Mouse (Mus musculus) neural tube, embryonic 11.5 days (tissue): ENCODE data around the gene Chad. TPM values are rescaled to one million over a fixed set of nuclear protein-coding genes. Genes with fewer than 3 reads are reported as not detected.

Source experiments
- ATAC-seq: fragments of 200-750 bp; cut with Nextera tagmentation; 2 replicates; pipeline ENCODE4 v1.8.0; 2017; ENCODE audit warnings: moderate number of reproducible peaks, mild to moderate bottlenecking, moderate TSS enrichment, moderate library complexity; ENCODE audit not compliant: insufficient read depth, low FRiP score, low TSS enrichment
- DNase-seq: peaks from one replicate; pipeline ENCODE4 v3.0.0-alpha.2; 2015; ENCODE audit warnings: low spot score
- H3K27ac ChIP-seq: fragments of 300-500 bp; sonication (generic); 2 replicates; pipeline ENCODE4 v1.5.1; 2014; ENCODE audit warnings: low read depth, mild to moderate bottlenecking, low read length
- H3K27me3 ChIP-seq: fragments of 300-500 bp; sonication (generic); 2 replicates; pipeline ENCODE4 v1.6.1; 2014; ENCODE audit warnings: mild to moderate bottlenecking, low read length, mixed read lengths; ENCODE audit not compliant: control insufficient read depth, insufficient read depth
- H3K36me3 ChIP-seq: fragments of 300-500 bp; sonication (generic); 2 replicates; pipeline ENCODE4 v1.6.1; 2014; ENCODE audit warnings: mild to moderate bottlenecking, low read length, moderate library complexity, mixed read lengths; ENCODE audit not compliant: control insufficient read depth, insufficient read depth
- H3K4me1 ChIP-seq: fragments of 300-500 bp; sonication (generic); 2 replicates; pipeline ENCODE4 v1.6.1; 2014; ENCODE audit warnings: low read length, mixed read lengths; ENCODE audit not compliant: control insufficient read depth, insufficient read depth
- H3K4me2 ChIP-seq: fragments of 300-500 bp; sonication (generic); 2 replicates; pipeline ENCODE4 v1.6.1; 2014; ENCODE audit warnings: low read depth, mild to moderate bottlenecking, moderate library complexity
- H3K4me3 ChIP-seq: fragments of 300-500 bp; sonication (generic); 2 replicates; pipeline ENCODE4 v1.5.1; 2014; ENCODE audit warnings: low read depth, low read length
- H3K9ac ChIP-seq: fragments of 300-500 bp; sonication (generic); 2 replicates; pipeline ENCODE4 v1.6.1; 2014; ENCODE audit warnings: mild to moderate bottlenecking, low read length
- H3K9me3 ChIP-seq: fragments of 300-500 bp; sonication (generic); 2 replicates; pipeline ENCODE4 v1.6.1; 2016; ENCODE audit warnings: low read length; ENCODE audit not compliant: control insufficient read depth
- WGBS: fragments of 180-500 bp; shearing (Covaris S2); extraction: QIAGEN DNeasy Blood & Tissue Kit; methylation state at CpG from one replicate; pipeline ENCODE4 v1.1.7; 2014; 5-methylcytosine and 5-hydroxymethylcytosine counted together
- polyA plus RNA-seq: library from polyadenylated mRNA; unstranded; fragments of >200 nt; fragmentation: Nextera tagmentation; extraction: Ambion mirVana; gene quantifications from 2 replicates; pipeline ENCODE4 v1.2.1, GENCODE M21; 2014

Chad gene
- polyA plus RNA-seq, 1 experiment from 2014 or later = 0.53 TPM

DNA sequence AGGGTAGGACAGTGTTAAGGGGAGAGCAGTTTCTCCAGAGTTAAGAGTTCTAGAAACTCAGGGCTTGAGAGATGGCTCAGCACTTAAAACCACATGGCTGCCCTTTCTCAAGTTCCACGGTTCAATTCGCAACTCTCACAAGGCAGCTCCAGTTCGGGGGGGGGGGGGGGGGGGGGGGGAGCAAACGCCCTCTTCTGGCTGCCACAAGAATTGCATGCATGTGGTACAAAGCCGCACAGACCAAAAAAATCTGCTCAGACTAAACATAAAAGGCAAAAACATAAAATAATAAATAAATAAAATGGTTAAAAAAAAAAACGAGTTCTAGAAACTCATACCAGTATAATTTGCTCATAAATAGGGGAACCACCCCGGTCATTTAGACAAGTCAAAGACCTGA, 9.7 kb downstream of the Chad start:
- DNase-seq (no peak), ATAC-seq (no peak)
- no peak overlapping the region for H3K4me3 ChIP-seq
- WGBS = 27% methylated on average over 6 of the region's 7 CpGs
- no peak overlapping the region for H3K27ac ChIP-seq
- H3K9ac ChIP-seq = no peak overlapping the region
- H3K27me3 ChIP-seq = no peaks in the 10 kb centered on the region
- H3K36me3 ChIP-seq = no peaks in the 10 kb centered on the region
- H3K4me2 ChIP-seq = no peak overlapping the region
- no peaks in the 10 kb centered on the region; the same call in 1 of the 2 replicates for H3K4me1 ChIP-seq
- H3K9me3 ChIP-seq = no peaks in the 10 kb centered on the region

DNA sequence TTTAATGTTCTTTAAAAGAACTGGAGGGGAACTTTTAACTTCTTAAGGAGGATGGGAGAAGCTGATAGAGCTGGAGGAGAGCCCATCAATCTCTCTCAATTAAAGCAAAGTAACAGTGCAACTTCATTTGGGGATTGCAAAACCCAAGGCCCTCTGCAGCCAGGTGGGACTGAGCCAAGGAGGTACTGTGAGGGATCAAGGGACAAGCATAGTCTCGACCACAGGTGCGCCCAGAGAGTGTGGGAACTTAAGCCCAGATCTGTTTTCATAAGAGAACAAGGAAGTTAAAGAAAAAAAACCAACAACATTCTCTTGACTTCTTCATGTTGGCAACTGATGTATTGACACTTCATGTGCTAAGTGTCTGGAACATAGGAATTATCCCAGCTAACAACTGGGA, 10.2 kb downstream of the Chad start:
- Histone ChIP-seq H3K4me3 (no peak overlapping the region), H3K4me1 (no peaks in the 10 kb centered on the region; the same call in 1 of the 2 replicates), H3K4me2 (no peak overlapping the region), H3K36me3 (no peaks in the 10 kb centered on the region), H3K9ac (no peak overlapping the region), H3K27ac (no peak overlapping the region), H3K9me3 (no peaks in the 10 kb centered on the region), H3K27me3 (no peaks in the 10 kb centered on the region)
- 81% methylated on average over 2 of the region's 2 CpGs for WGBS
- DNase-seq (no peak), ATAC-seq (no peak)

DNA sequence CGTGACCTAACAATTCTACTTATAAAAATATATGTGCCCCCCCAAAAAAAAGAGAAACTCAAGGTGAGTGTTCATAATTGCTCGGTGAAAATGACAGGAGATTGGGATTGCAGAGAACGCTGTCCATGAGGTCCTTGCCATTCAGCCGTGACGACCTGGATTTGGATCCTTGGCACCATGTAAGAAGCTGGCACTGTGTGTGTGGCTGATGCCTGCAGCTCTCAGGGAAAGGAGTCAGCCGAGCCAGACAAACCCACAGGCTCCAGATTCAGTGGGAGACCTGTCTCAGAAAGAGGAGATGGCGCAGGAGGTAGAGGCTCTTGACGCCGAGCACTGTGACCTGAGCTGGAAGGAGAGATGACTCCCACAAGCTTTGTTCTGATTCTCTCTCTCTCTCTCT, 11.5 kb downstream of the Chad start:
- H3K4me3 ChIP-seq = no peak overlapping the region
- 87% methylated on average over 9 of the region's 9 CpGs for WGBS
- H3K9me3 ChIP-seq = no peaks in the 10 kb centered on the region
- no peak for DNase-seq
- no peak overlapping the region for H3K9ac ChIP-seq
- H3K27me3 ChIP-seq = no peaks in the 10 kb centered on the region
- no peak for ATAC-seq
- H3K4me1 ChIP-seq = no peaks in the 10 kb centered on the region
- no peak overlapping the region for H3K4me2 ChIP-seq
- no peaks in the 10 kb centered on the region for H3K36me3 ChIP-seq
- H3K27ac ChIP-seq = no peak overlapping the region

DNA sequence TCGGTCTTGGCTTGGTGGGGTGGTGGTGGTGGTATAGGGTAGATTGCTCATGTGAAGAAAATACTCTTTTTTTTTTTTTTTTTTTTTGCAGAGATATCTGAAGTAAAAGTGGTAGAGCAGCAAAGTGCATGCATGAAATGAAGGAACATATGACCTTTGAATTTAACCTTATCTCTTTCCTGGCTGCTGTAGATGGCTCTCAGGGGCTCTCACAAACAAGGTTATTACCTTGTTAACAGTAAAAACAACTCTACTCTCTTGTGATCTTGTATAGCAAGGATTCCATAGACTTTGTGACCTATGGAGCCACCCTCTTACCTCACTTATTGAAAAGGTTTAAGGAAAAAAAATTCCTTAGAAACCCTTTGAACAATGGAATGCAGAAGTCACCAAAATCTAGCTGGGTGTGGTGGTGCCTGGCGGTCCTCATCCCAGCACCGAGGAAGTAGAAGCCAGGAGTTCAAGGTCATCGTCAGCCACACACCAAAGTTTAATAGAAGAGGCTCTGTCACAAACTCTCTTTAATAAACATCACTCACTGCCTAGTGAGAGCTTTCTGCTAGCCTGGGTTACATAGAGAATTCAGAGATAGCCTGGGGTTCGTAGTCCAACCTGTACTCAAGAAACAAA, 15.4 kb downstream of the Chad start:
- Histone ChIP-seq H3K9me3 (no peaks in the 10 kb centered on the region), H3K36me3 (no peaks in the 10 kb centered on the region), H3K4me2 (no peak overlapping the region), H3K4me1 (no peaks in the 10 kb centered on the region), H3K4me3 (no peak overlapping the region), H3K27ac (no peak overlapping the region), H3K9ac (no peak overlapping the region), H3K27me3 (no peaks in the 10 kb centered on the region)
- DNase-seq (no peak), ATAC-seq (no peak)
- WGBS = 96% methylated on average over 5 of the region's 5 CpGs

DNA sequence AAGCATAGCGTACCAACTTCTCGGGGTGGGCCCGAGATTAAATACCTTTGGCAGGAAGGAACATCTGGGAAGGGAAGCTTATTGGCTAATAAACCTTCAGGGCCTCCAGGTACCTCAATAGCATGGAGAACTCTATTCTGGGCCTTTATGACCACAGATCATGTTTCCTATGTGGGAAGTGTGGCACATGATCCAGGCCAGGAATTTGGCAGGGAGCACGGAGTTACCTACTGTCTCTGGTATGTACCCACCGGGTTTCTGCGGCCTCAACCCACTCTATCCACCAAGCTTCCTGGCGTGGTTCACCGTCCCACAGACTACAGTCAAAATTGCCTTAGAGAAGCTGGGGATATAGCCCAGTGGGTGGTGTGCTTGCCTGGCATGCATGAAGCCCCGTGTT, 20.2 kb downstream of the Chad start:
- DNase-seq (no peak), ATAC-seq (no peak)
- 95% methylated on average over 9 of the region's 9 CpGs for WGBS
- H3K36me3 ChIP-seq = no peaks in the 10 kb centered on the region
- H3K27ac ChIP-seq = no peak overlapping the region
- H3K4me1 ChIP-seq = no peaks in the 10 kb centered on the region
- no peaks in the 10 kb centered on the region for H3K9me3 ChIP-seq
- no peak overlapping the region for H3K4me2 ChIP-seq
- no peak overlapping the region for H3K9ac ChIP-seq
- no peaks in the 10 kb centered on the region for H3K27me3 ChIP-seq
- H3K4me3 ChIP-seq = no peak overlapping the region

DNA sequence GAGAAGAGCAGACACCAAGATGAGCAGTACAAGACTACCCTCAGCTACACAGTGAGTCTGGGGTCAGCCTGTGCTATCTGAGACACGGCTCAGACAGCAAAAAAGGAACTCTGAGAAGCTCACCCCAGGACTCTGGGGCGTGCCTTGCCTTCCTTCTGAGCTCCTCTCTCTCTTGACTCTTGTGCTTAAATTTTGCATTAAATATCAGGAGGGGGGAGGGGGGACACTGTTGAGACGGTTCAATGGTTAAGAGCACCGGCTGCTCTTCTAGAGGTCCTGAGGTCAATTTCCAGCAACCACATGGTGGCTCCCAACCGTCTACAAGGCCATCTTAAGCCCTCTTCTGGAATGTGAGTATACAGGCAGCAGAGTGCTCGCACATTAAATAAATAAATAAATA, 22.7 kb downstream of the Chad start:
- no peak overlapping the region for H3K27ac ChIP-seq
- WGBS = 69% methylated on average over 6 of the region's 6 CpGs
- no peak overlapping the region for H3K4me2 ChIP-seq
- DNase-seq = no peak
- no peak overlapping the region for H3K9ac ChIP-seq
- no peaks in the 10 kb centered on the region for H3K27me3 ChIP-seq
- no peak for ATAC-seq
- no peak overlapping the region for H3K4me3 ChIP-seq
- H3K9me3 ChIP-seq = no peaks in the 10 kb centered on the region
- peaks cover 3% of the 10 kb centered on the region; the same call in 1 of the 2 replicates for H3K4me1 ChIP-seq
- no peaks in the 10 kb centered on the region for H3K36me3 ChIP-seq

DNA sequence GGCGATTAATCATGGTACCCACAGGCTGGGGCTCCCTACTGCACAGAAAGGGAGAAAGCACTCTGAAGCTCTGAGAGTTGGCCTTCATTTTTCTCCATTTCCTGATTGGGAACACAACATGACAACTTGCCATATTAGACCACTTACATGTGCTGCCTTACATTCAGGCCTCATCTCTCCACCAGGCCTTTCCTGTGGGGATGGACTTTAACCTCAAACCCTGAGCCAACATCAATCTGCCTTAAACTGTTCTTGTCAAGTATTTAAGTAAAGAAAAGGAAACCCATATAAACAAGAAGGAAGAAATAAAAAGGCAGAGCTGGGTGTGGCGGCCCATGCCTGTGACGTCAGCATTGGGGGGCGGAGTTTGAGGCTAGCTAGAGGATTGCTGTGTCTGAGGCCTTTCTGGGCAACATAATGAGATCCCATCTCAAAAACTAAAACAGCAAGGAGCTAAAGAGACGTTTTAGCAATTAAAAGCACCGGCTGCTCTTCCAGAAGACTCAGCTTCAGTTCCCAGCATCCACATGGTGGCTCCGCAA, 31.5 kb downstream of the Chad start:
- H3K4me3 ChIP-seq = no peak overlapping the region
- H3K9ac ChIP-seq = no peak overlapping the region
- H3K4me1 ChIP-seq = peaks cover 5% of the 10 kb centered on the region
- ATAC-seq = no peak
- no peak for DNase-seq
- H3K27ac ChIP-seq = no peak overlapping the region
- H3K9me3 ChIP-seq = no peaks in the 10 kb centered on the region
- H3K27me3 ChIP-seq = no peaks in the 10 kb centered on the region
- H3K36me3 ChIP-seq = no peaks in the 10 kb centered on the region
- no peak overlapping the region for H3K4me2 ChIP-seq
- WGBS = 70% methylated on average over 7 of the region's 7 CpGs

DNA sequence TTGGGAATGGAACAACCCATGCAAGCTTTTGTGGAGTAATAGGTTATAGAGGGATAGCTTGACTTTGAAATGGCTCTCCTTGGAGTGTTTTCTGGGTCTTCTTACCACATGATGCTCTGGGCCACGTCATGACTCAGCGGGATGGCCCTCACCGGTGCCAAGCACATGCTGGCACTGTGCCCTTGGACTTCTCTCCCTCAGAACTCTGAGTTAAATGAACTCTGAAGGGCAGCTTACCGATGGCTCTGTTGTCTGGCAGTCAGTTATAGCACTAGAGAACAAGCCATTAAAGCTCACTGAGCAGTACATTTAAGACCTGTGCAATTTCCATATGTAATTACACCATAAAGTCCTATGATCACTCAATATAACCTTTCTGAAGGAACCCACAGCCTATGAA, 32.5 kb downstream of the Chad start:
- H3K4me3 ChIP-seq = no peak overlapping the region

DNA sequence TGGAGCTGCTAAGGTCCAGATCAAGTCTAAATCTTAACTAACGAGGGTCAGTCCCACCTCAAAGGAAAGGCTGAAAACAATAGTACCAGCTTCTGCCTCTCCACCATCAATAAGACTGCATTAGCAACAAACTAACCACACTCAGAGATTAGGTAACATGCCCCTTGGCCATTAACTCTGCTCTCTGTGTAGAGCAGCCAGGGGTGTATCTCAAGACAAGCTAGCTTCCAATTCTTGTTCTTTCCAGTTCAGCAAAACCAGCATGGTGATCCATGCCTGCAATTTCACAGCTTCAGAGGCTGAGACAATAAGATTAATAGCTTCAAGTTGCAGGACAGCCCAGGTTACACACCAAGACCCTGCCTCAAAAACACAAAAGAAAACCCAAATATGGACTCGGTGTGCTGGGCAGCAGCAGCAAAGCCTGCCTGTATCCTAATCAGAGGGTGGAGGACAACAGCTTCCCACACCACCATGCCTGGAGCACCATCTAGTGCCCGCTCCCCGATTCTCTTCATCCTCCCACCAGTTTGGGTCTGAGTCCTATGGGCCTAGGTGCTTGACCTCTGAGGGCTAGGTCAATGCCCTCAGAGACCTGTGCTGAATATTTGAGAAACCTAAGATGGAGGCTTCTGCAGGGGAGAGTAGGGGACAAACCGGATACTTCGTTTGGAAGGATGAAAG, 33.7 kb downstream of the Chad start:
- no peak overlapping the region for H3K27ac ChIP-seq
- no peaks in the 10 kb centered on the region for H3K27me3 ChIP-seq
- H3K9ac ChIP-seq = no peak overlapping the region
- H3K4me1 ChIP-seq = peaks cover 7% of the 10 kb centered on the region; the same call in 1 of the 2 replicates
- ATAC-seq = no peak
- 75% methylated on average over 6 of the region's 6 CpGs for WGBS
- H3K9me3 ChIP-seq = no peaks in the 10 kb centered on the region
- no peak for DNase-seq
- H3K4me3 ChIP-seq = no peak overlapping the region
- H3K36me3 ChIP-seq = no peaks in the 10 kb centered on the region
- H3K4me2 ChIP-seq = no peak overlapping the region

More for the DNA sequence above, 32.5 kb downstream of the Chad start:
- H3K4me1 ChIP-seq = peaks cover 7% of the 10 kb centered on the region; the same call in 1 of the 2 replicates
- DNase-seq (no peak), ATAC-seq (no peak)
- H3K9me3 ChIP-seq = no peaks in the 10 kb centered on the region
- no peak overlapping the region for H3K27ac ChIP-seq
- H3K4me2 ChIP-seq = no peak overlapping the region
- H3K27me3 ChIP-seq = no peaks in the 10 kb centered on the region
- H3K9ac ChIP-seq = no peak overlapping the region
- H3K36me3 ChIP-seq = no peaks in the 10 kb centered on the region
- WGBS = 86% methylated on average over 4 of the region's 4 CpGs
